Mouse (Mus musculus) left cerebral cortex, adult 8-10 months (tissue): ENCODE data around the gene Cyyr1. TPM values are rescaled to one million over a fixed set of nuclear protein-coding genes. Genes with fewer than 3 reads are reported as not detected.
"Not testable (repeated sequence)": the region's sequence is repeated elsewhere in the genome, so short reads cannot be mapped to it uniquely, and the experiment has no call there.

Experiments used
- DNase-seq, 2 experiments: peaks; one replicate each; pipeline ENCODE4 v3.0.0; 2022; ENCODE audit warnings: low spot score in 2 of 2
- total RNA-seq, 4 experiments: library from RNA; stranded (reverse); gene quantifications; 2 replicates each; pipeline ENCODE4 v1.2.4; 2022

Gene Cyyr1
- total RNA-seq = 1 to 10 TPM; 4.6 to 5.4 (median 4.9) TPM

DNA sequence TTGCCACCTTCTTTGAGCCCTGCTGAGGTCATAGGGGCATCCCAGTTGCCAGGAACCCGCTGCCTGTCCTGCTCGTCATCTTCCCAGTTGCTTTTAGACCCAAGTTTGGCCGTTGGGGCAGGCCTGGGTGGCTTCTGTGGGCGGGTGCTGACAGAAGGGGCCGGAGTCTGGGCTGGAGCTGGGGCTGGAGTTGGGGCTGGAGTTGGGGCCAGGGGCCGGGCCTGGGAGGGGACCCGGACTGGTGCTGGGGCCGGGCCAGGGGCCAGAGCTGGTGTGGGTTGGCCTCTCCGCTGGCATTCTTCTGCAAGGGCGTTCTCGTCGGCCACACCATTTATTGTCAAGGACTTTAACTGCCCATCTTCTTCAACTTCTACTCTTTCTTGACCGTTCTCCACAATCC, at the start of gene Cyyr1:
Gene Cyyr1 (minus strand): TSS at position 101 of the 400 bp plus-strand sequence.
- not testable (repeated sequence) for DNase-seq

- no peak for DNase-seq
These were observed 35.6 kb upstream of the Cyyr1 start for GRCm38 (mm10) chr16:85588844-85589243.

GRCm38 (mm10) chr16:85587573-85588226, 34.5 kb upstream of the Cyyr1 start:
- DNase-seq = no peak

GRCm38 (mm10) chr16:85566474-85566873, 13.3 kb upstream of the Cyyr1 start:
- no peak for DNase-seq

DNA sequence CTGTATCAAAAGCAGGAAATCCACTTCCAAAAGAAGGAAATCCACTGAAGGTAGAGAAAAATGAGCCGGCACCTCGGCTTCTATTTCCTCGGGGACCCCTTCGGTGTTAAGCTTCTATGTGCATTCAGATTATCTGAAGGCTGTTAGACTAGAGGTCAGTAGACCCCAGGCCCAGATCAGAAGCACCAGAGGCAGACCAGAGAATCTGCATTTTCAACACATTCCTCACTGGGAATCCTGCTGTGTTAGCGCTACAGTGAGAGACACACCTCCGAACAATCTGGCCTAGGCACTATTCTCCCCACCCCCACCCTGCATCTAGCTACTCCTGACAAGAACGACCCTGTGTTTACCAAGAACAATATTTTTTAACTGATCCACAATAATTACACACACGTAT, 641 bp upstream of the Cyyr1 start:
- no peak for DNase-seq

- DNase-seq = not testable (repeated sequence)
These were observed 1.2 kb downstream of the Cyyr1 start for GRCm38 (mm10) chr16:85551976-85552375.

GRCm38 (mm10) chr16:85549971-85550567, 3.1 kb downstream of the Cyyr1 start:
- no peak for DNase-seq

DNA sequence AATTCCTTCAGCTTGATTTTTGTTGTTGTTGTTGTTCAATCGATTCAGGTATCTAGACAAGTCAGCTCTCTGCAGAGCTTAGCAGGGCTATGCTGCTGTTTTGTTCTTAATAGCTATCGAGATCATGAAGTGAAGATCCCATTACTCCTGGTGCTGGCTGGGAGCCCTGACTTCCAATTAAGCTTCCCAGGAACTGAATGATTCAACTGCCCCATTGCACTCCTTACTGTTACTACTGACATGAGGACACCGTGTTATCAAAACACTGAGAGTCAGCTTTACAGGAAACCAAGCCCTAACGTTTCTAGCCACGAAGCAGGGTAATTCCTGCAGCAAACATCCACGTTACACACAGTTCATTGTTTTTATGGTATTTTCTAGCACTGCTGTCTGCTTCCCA, 6.7 kb downstream of the Cyyr1 start:
- DNase-seq = no peak

DNA sequence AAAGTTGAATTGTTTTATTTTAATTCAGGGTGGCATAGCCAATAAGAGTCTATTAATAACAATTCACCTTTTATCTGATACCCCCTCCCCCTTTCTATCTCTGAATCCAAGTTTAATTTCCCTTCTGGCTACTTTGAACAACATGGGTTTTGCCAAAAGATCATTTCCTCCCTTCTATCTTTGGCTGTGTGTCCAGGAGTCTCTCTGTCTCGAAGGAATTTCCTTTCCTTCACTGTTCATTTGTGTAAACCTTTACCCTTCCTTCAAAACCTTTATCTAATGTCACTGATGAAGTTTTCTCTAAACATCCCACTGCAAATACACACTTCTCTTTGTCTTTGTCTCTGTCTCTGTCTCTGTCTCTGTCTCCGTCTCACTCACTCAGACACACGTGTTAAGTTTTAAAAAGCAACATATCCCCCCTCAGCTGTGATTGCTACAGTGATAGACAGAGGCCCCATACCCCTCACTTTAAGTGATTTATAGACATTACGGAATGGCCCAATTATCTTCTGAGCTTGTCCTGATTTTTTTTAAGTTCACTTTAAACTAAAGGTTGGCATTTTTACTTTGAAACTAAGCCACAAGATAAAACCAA, 11.4 kb downstream of the Cyyr1 start:
- DNase-seq = no peak

DNA sequence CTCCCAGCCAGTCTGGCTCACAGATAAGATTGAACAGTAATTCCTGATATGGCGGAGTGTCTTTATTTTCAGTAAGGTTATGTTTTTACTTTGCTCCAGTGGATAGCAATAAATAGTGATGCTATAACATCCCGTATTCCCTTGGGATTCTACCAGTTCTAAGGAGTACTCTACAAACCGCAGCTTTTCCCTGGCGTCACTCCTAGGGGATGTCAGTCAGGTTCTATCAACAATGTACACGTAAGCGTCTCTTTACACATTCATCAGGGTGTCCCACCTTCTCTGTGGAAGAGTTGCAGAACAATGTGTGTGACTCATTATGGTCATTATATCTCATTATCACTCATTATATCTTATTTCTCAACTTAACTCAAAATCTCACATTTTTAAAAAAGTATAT, 12.2 kb downstream of the Cyyr1 start:
- DNase-seq = no peak

DNA sequence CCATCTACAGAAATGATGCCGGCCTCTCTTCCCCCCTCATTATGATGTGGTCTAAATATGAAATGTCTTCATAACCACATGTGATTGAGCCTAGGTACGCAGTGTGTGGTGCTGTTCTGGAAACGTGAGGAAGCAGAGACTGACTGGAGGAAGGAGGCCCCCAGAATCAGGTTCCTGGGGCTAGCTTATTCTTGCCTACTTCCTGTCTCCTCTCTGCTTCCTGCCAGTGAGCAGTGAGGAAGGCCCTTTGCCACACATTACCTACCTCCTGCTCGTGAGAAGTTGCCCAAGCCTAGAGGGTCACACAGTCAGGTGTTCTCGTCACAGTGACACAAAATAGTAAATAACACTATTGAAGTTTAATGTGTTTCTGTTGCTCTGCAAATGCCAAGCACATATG, 14.8 kb downstream of the Cyyr1 start:
- DNase-seq = no peak

DNA sequence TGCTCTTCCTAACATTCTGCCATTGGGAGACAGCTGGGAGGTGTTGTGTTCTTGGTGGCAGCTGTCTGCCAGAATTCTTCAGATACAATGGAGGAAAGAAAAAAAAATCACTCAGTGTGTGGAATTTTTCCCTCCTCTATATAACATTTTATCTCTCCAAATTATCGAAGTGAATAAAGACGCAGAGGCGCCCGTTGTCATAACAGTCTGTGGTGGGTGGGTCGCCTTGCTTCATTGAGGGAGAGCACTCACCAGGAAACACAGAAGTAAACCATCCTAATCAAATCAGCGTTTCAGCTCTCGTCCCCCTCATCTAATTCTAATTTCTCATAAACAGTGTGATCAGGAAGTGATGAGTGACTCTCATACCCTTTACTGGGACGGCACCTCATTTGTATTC, 17.1 kb downstream of the Cyyr1 start:
- DNase-seq = no peak

DNA sequence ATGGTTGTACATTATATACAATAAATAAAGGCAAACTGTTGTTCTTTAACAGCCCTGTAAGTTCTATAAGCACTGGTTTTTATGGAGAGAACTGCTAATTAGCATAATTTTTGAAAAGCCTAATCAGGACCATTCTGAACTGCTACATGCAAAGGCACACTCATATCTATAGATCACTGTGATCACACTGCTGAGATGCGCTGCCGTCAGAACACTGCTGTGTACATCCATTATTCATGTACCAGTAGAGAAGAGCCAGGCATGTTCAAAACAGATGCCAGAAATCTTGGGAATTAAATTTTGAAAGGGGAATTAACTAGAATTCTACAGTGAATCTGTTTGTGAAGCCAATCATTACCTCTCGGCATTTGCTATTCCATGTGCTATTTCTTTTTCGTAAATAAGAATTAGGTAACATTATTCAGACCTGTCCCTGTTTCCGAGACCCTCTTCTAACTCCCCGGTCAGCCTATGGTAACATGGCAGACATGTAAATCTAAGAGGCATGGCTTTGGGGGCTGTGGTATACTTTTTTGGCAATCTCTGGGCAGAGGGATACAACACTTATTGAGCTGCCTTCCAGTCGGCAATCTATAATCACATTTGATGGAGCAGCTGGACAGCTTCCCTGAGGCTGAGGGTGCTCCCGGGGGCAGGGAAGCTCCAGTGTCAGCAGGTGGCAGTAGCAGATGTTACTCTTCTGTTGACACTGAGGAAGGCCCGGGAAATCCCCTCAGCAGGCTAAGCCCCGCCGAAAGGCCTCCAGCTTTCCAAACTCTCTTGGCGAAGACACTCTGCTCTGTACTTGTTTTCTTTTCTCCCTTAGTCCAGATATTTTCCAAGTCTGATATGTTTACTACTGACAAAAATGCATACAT, 25.2 kb downstream of the Cyyr1 start:
- DNase-seq = no peak

GRCm38 (mm10) chr16:85524589-85524988, 28.6 kb downstream of the Cyyr1 start:
- DNase-seq = no peak

DNA sequence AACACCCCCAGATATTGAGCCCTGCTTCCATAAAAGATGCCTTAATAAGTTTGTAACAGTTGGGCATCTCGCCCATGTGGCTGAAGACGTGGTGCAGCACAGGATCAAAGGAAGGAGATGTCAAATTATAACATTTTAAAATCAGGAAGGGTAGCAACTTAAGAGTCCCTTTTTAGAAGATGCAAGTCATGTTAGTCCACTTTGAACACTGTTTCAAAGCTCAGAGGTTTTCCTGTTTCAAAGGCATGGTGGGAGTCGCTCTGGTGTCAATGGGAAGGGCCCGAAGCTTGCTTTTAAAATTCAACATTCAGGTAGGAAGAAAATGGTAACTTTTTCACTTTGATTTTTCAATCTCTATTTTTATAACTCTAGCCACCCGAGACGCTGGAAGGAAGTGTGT, 45.9 kb downstream of the Cyyr1 start:
- no peak for DNase-seq

- DNase-seq = no peak
These were observed 48.1 kb downstream of the Cyyr1 start for GRCm38 (mm10) chr16:85505108-85505507.

DNA sequence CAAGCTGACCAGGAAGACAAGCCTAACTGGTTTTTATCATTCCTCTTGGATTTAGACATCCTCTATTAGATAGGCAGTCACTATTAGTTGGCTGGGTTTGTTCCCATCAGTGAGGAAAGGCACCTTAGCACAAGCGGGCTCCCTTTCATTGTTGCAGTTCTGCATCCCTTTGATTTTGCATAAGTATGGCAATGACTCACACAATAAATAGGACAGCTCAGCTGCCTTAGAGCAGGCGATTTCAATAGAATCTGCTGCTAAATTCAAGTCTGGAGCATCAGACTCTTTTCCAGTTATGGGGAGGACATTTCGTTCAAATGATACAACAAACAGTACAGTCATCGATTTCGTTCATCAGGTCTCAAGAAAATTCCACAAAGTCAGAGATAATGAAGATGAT, 49.8 kb downstream of the Cyyr1 start:
- no peak for DNase-seq

DNA sequence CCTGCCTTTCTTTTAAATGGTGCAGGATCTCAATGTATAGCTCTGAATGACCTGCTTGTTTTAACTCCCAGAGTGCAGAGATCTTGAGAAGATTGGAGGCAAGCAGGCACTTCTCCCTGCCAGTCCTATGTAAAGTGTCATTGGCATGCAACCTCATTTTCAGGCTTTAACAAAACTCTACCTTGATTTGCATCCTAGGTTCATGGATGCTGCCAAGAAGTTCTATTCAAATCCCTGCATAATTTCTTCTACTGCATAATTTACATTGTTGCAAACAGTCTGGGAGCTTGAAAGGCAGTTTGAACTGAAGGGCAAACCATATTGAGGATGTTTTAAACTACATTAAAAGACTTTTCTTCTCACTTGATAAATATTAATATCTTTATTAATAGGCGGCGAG, 57.4 kb downstream of the Cyyr1 start:
- no peak for DNase-seq

DNA sequence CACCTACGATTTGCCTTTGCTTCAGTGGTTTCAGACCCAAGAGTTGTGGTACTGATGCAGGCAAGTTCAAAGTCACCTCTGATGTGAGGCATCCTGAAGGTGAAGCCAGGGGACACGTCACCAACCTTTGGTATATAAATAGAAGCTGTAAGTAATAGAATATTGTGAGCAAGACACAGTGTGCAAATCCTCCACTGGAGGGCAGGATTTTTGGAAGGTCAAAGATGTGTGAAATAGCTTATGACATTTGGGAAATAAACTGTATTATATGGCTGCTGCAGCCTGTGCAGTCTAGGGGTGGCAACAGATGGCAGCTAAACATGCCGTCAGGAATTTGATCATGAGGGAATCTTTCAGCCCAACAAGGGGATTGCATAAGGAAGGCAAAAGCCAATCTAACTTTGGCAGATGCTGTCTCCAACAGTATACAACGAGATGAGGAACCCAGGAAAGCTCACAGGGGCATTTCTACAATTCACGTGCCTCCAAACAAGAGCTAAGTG, 65.0 kb downstream of the Cyyr1 start:
- DNase-seq = no peak

- DNase-seq = peak in 1 of 2 experiments; percentile 57
These were observed 65.9 kb downstream of the Cyyr1 start for GRCm38 (mm10) chr16:85487266-85487665.

DNA sequence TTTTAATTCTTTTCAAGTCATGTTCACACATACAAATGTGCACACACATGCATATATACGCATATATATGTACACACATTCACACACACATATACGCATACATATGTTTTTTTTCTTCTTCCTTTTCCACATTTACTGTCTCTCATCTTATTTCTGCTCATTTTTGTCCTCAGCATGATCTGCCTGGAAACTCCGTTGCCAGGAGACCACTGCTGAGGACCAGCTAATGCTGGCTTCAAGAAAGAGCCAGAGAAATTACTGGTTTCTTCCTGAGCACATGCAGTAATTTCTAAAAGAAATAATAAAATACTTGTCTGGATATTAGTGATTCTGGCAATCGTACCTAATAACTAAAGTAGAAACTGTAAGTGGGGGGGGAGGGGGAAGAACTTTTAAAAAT, 68.6 kb downstream of the Cyyr1 start:
- DNase-seq = no peak

DNA sequence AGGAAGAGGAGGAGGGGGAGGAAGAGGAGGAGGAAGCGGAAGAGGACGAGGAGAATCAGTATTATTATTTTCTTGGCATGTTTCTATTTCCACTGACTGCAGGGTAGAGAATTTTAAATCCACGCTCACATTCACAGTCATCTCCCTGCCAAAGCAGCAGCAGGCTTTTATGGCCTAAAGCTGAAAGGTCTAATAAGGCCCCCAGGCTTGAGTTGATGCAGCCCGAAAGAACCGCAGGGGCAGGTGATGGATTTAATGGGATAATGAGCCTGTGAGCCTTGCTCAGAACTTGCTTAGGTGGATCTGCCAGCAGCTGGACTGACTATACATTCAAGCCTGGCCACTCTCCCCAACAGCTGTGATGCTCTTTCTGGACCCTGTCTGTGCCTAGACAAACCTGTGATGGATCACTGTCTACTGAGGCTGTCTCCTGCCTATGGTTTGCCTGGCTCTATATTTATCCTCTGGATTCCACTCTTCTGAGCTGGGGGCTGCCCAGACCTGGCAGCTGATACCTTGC, 78.6 kb downstream of the Cyyr1 start:
- DNase-seq = no peak
